Mouse (Mus musculus) CH12.LX (cell line): ENCODE measurements around the gene Daxx. TPM values are rescaled to one million over a fixed set of nuclear protein-coding genes. Genes with fewer than 3 reads are reported as not detected.

Experiments
- DNase-seq: peaks from one replicate; pipeline ENCODE4 v3.0.0-alpha.2; 2013; ENCODE audit errors: extremely low read depth
- H3K27ac ChIP-seq: 2 replicates; pipeline ENCODE4 v1.5.1; 2012; ENCODE audit warnings: low read depth, mild to moderate bottlenecking, control low read depth, moderate library complexity; ENCODE audit not compliant: insufficient read depth
- H3K27me3 ChIP-seq: replicated peaks from 2 replicates; pipeline ENCODE3; 2012; ENCODE audit warnings: inconsistent platforms
- H3K36me3 ChIP-seq, 2 experiments: replicated peaks in 1 of 2; 2 replicates each; pipeline versions ENCODE3 to v1.6.1; 2012; ENCODE audit warnings: inconsistent platforms in 1 of 2, low read length in 1 of 2, mild to moderate bottlenecking in 1 of 2, mixed read lengths in 1 of 2, moderate library complexity in 1 of 2; ENCODE audit not compliant: control insufficient read depth in 1 of 2, insufficient read depth in 1 of 2
- H3K4me1 ChIP-seq, 2 experiments: 2 replicates each; pipeline ENCODE4 v1.6.1; 2012; ENCODE audit warnings: inconsistent platforms in 1 of 2, moderate library complexity in 1 of 2; ENCODE audit not compliant: insufficient read depth in 2 of 2, control insufficient read depth in 1 of 2
- H3K4me2 ChIP-seq: 2 replicates; pipeline ENCODE4 v1.6.1; 2012; ENCODE audit warnings: low read depth, mild to moderate bottlenecking, control low read depth; ENCODE audit not compliant: poor library complexity, insufficient read depth, severe bottlenecking
- H3K4me3 ChIP-seq, 3 experiments: fragments of 150-350 bp in 1 of 3; sonication (generic) in 1 of 3; replicated peaks in 1 of 3; 2 replicates each; pipeline versions ENCODE3 to v1.5.1; 2011 to 2012; ENCODE audit warnings: low read depth in 2 of 3, low read length in 2 of 3, mild to moderate bottlenecking in 2 of 3, moderate library complexity in 2 of 3, control low read depth in 1 of 3, improper control_type of control experiment in 1 of 3, inconsistent platforms in 1 of 3, mixed read lengths in 1 of 3; ENCODE audit not compliant: poor library complexity in 1 of 3
- H3K79me2 ChIP-seq: replicated peaks from 2 replicates; pipeline ENCODE4 v1.6.1; 2012; ENCODE audit warnings: mild to moderate bottlenecking, moderate library complexity; ENCODE audit not compliant: control insufficient read depth, poor library complexity, insufficient read depth, severe bottlenecking; ENCODE audit errors: extremely low read depth
- H3K9ac ChIP-seq: 2 replicates; pipeline ENCODE4 v1.6.1; 2012; ENCODE audit warnings: low read depth, mild to moderate bottlenecking, control low read depth, moderate library complexity; ENCODE audit not compliant: insufficient read depth
- H3K9me3 ChIP-seq: replicated peaks from 2 replicates; pipeline ENCODE3; 2012; ENCODE audit warnings: low read length, inconsistent platforms, mixed read lengths
- CHD1 ChIP-seq: IDR thresholded peaks from 2 replicates; pipeline ENCODE4 v1.6.1; 2012; ENCODE audit warnings: low read depth, low read length, improper control_type of control experiment, inconsistent platforms
- CHD2 ChIP-seq: IDR thresholded peaks from 2 replicates; pipeline ENCODE4 v1.6.1; 2011; ENCODE audit warnings: low read length, improper control_type of control experiment
- CTCF ChIP-seq, 2 experiments: IDR thresholded peaks in 1 of 2; conservative IDR thresholded peaks in 1 of 2; 2 replicates each; pipeline ENCODE4 v1.5.1; 2011 to 2012; ENCODE audit warnings: low read depth in 2 of 2, low read length in 2 of 2, improper control_type of control experiment in 1 of 2, inconsistent platforms in 1 of 2, mild to moderate bottlenecking in 1 of 2, moderate library complexity in 1 of 2
- E2F4 ChIP-seq: IDR thresholded peaks from 2 replicates; pipeline ENCODE4 v1.6.1; 2011; ENCODE audit warnings: low read depth, low read length, improper control_type of control experiment; ENCODE audit not compliant: insufficient replicate concordance
- ELF1 ChIP-seq: IDR thresholded peaks from 2 replicates; pipeline ENCODE4 v1.6.1; 2014; ENCODE audit warnings: low read depth, mild to moderate bottlenecking, inconsistent platforms, low read length, improper control_type of control experiment
- EP300 ChIP-seq: IDR thresholded peaks from 2 replicates; pipeline ENCODE4 v1.6.1; 2011; ENCODE audit warnings: low read length, improper control_type of control experiment
- GABPA ChIP-seq: IDR thresholded peaks from 2 replicates; pipeline ENCODE4 v1.6.1; 2012; ENCODE audit warnings: low read depth, low read length, improper control_type of control experiment, inconsistent platforms; ENCODE audit not compliant: insufficient replicate concordance
- IRF4 ChIP-seq: IDR thresholded peaks from 2 replicates; pipeline ENCODE4 v1.6.1; 2014; ENCODE audit warnings: low read depth, mild to moderate bottlenecking, inconsistent platforms, low read length, improper control_type of control experiment
- JUN ChIP-seq: IDR thresholded peaks from 2 replicates; pipeline ENCODE4 v1.6.1; 2011; ENCODE audit warnings: low read depth, mild to moderate bottlenecking, low read length, improper control_type of control experiment, moderate library complexity; ENCODE audit not compliant: insufficient read depth
- JUND ChIP-seq: conservative IDR thresholded peaks from 2 replicates; pipeline ENCODE4 v1.6.1; 2011; ENCODE audit warnings: low read depth, low read length, improper control_type of control experiment
- MAFK ChIP-seq: IDR thresholded peaks from 2 replicates; pipeline ENCODE4 v1.6.1; 2011; ENCODE audit warnings: low read length, improper control_type of control experiment; ENCODE audit not compliant: insufficient replicate concordance
- MAX ChIP-seq: IDR thresholded peaks from 2 replicates; pipeline ENCODE4 v1.6.1; 2011; ENCODE audit warnings: low read length, improper control_type of control experiment
- MAZ ChIP-seq: IDR thresholded peaks from 2 replicates; pipeline ENCODE4 v1.6.1; 2012; ENCODE audit warnings: low read depth, mild to moderate bottlenecking, inconsistent platforms, low read length, improper control_type of control experiment, moderate library complexity
- MEF2A ChIP-seq: IDR thresholded peaks from 2 replicates; pipeline ENCODE4 v1.6.1; 2014; ENCODE audit warnings: low read depth, mild to moderate bottlenecking, inconsistent platforms, low read length, improper control_type of control experiment, borderline replicate concordance
- MXI1 ChIP-seq: IDR thresholded peaks from 2 replicates; pipeline ENCODE4 v1.6.1; 2011; ENCODE audit warnings: mild to moderate bottlenecking, low read depth, low read length, improper control_type of control experiment
- MYC ChIP-seq: IDR thresholded peaks from 2 replicates; pipeline ENCODE4 v1.6.1; 2011; ENCODE audit warnings: low read depth, mild to moderate bottlenecking, improper control_type of control experiment, low read length
- NELFE ChIP-seq: IDR thresholded peaks from 2 replicates; pipeline ENCODE4 v1.6.1; 2011; ENCODE audit warnings: low read depth, low read length, improper control_type of control experiment
- POLR2AphosphoS2 ChIP-seq: IDR thresholded peaks from 2 replicates; pipeline ENCODE4 v1.6.1; 2011; ENCODE audit warnings: low read depth, low read length, improper control_type of control experiment
- RCOR1 ChIP-seq: conservative IDR thresholded peaks from 2 replicates; pipeline ENCODE4 v1.6.1; 2012; ENCODE audit warnings: low read depth, mild to moderate bottlenecking, inconsistent platforms, low read length, improper control_type of control experiment
- SIN3A ChIP-seq: IDR thresholded peaks from 2 replicates; pipeline ENCODE4 v1.6.1; 2012; ENCODE audit warnings: low read length, improper control_type of control experiment, inconsistent platforms
- TBP ChIP-seq: conservative IDR thresholded peaks from 2 replicates; pipeline ENCODE4 v1.6.1; 2011; ENCODE audit warnings: low read depth, low read length, improper control_type of control experiment
- TCF12 ChIP-seq: IDR thresholded peaks from 2 replicates; pipeline ENCODE4 v1.6.1; 2014; ENCODE audit warnings: low read depth, mild to moderate bottlenecking, inconsistent platforms, low read length, improper control_type of control experiment
- UBTF ChIP-seq: IDR thresholded peaks from 2 replicates; pipeline ENCODE4 v1.6.1; 2012; ENCODE audit warnings: low read depth, mild to moderate bottlenecking, inconsistent platforms, low read length, improper control_type of control experiment, moderate library complexity
- ZC3H11A ChIP-seq: IDR thresholded peaks from 2 replicates; pipeline ENCODE4 v1.6.1; 2012; ENCODE audit warnings: low read depth, mild to moderate bottlenecking, inconsistent platforms, low read length, improper control_type of control experiment
- ZKSCAN1 ChIP-seq: IDR thresholded peaks from 2 replicates; pipeline ENCODE4 v1.6.1; 2012; ENCODE audit warnings: low read depth, inconsistent platforms, low read length, improper control_type of control experiment, borderline replicate concordance
- ZNF384 ChIP-seq: IDR thresholded peaks from 2 replicates; pipeline ENCODE4 v1.6.1; 2012; ENCODE audit warnings: low read depth, low read length, improper control_type of control experiment, inconsistent platforms
- dilution Hi-C: fragments of 300-500 bp; cut with MboI; formaldehyde crosslinking; loops from 2 replicates; pipeline ENCODE4 v1.14.3; 2020; ENCODE audit warnings: low sequenced_read_pairs; ENCODE audit not compliant: extremely low pct_unique_long_range_greater_than_20kb, extremely low pct_ligation_motif_present
- in situ Hi-C: fragments of 300-500 bp; cut with MboI; formaldehyde crosslinking; loops from 3 replicates; pipeline ENCODE4 v1.14.3; 2019; ENCODE audit warnings: low sequenced_read_pairs, low pct_ligation_motif_present, low pct_unique_long_range_greater_than_20kb, mixed read lengths
- polyA plus RNA-seq: library from polyadenylated mRNA; unstranded; fragments of >175 nt; gene quantifications from 2 replicates; pipeline ENCODE4 v1.2.1, GENCODE M21; 2012; ENCODE audit warnings: low read depth; ENCODE audit not compliant: insufficient read length
- total RNA-seq, 2 experiments: library from RNA; depleted of rRNA; stranded (reverse); fragments of 300-350 nt in 1 of 2; fragments of >200 nt in 1 of 2; gene quantifications; 2 replicates each; pipeline ENCODE4 v1.2.3; 2012 to 2014

The Daxx gene
- total and polyA plus RNA-seq, 3 experiments, result 32.3 to 53.0 (median 33.8) TPM

- Histone ChIP-seq H3K9ac (peak overlapping the region; percentile 11; the same call in 1 of the 2 replicates), H3K27me3 (no peaks in the 10 kb centered on the region), H3K36me3 (peaks cover 41 to 60% of the 10 kb centered on the region in 2 experiments), H3K4me2 (peak overlapping the region; percentile 65), H3K4me1 (peaks cover 32 to 55% of the 10 kb centered on the region in 2 experiments), H3K4me3 (peak overlapping the region; percentile 71 to 99 (median 83)), H3K9me3 (peaks cover 6% of the 10 kb centered on the region), H3K79me2 (peaks cover 26% of the 10 kb centered on the region), H3K27ac (peak overlapping the region; percentile 66)
- in situ Hi-C loops (no loop called here), dilution Hi-C loops (no loop called here)
- peak; percentile 34 for DNase-seq
- TF ChIP-seq MAX (0 out of 2 replicates have a peak, but pooled peaks have one; percentile 14), ZNF384 (no peak), POLR2AphosphoS2 (0 out of 2 replicates have a peak, but pooled peaks have one; percentile 38)
Measured at GRCm38 (mm10) chr17:33918293-33919203, 9.3 kb downstream of the Daxx start.

GRCm38 (mm10) chr17:33919351-33920281 lies 10.4 kb downstream of the Daxx start:
- Histone ChIP-seq H3K79me2 (peaks cover 22% of the 10 kb centered on the region), H3K36me3 (peaks cover 40 to 60% of the 10 kb centered on the region in 2 experiments), H3K9me3 (peaks cover 10% of the 10 kb centered on the region), H3K9ac (peak overlapping the region; percentile 81), H3K4me1 (peaks cover 32 to 47% of the 10 kb centered on the region in 2 experiments), H3K4me3 (peak overlapping the region; percentile 71 to 99 (median 83)), H3K27ac (peak overlapping the region; percentile 93), H3K27me3 (no peaks in the 10 kb centered on the region), H3K4me2 (peak overlapping the region; percentile 85)
- DNase-seq, result peak; percentile 96
- in situ Hi-C loops (no loop called here), dilution Hi-C loops (no loop called here)
- peak; percentile 76 for TF ChIP-seq NELFE
- TF ChIP-seq POLR2AphosphoS2, result no peak
- TF ChIP-seq MEF2A, result peak; percentile 84
- TF ChIP-seq TBP, result peak; percentile 71; the same call in 1 of the 2 replicates
- TF ChIP-seq ZC3H11A, result no peak
- peak; percentile 17; the same call in 1 of the 2 replicates for TF ChIP-seq MXI1
- no peak for TF ChIP-seq JUND
- peak in 1 of 2 experiments; percentile 49; a peak in 2 of 4 replicates for TF ChIP-seq CTCF (conservative IDR thresholded peaks at IDR 0.05 in 1 of 2, IDR thresholded peaks at IDR 0.05 in 1 of 2; ENCODE audit: low read depth in 2 of 2, low read length in 2 of 2)
- TF ChIP-seq MAX, result peak; percentile 55; the same call in 1 of the 2 replicates
- TF ChIP-seq UBTF, result no peak
- peak; percentile 62 for TF ChIP-seq EP300
- no peak for TF ChIP-seq GABPA
- peak; percentile 45 for TF ChIP-seq CHD2
- TF ChIP-seq E2F4, result no peak
- peak; percentile 90; the same call in 1 of the 2 replicates for TF ChIP-seq SIN3A
- peak; percentile 75; the same call in 1 of the 2 replicates for TF ChIP-seq TCF12
- TF ChIP-seq ZKSCAN1, result no peak
- peak; percentile 2; the same call in 1 of the 2 replicates for TF ChIP-seq JUN
- peak; percentile 91 for TF ChIP-seq IRF4
- no peak; the same call in 1 of the 2 replicates for TF ChIP-seq MYC
- TF ChIP-seq CHD1, result no peak
- peak; percentile 78; the same call in 1 of the 2 replicates for TF ChIP-seq MAZ
- peak; percentile 27; the same call in 1 of the 2 replicates for TF ChIP-seq MAFK
- no peak; the same call in 1 of the 2 replicates for TF ChIP-seq RCOR1
- peak; percentile 53 for TF ChIP-seq ELF1
